Mouse (Mus musculus): ENCODE measurements around the gene Slc25a12.
A peak's percentile ranks its signal among the peaks of the same experiment; 100 is the strongest.

Gene Slc25a12

DNA sequence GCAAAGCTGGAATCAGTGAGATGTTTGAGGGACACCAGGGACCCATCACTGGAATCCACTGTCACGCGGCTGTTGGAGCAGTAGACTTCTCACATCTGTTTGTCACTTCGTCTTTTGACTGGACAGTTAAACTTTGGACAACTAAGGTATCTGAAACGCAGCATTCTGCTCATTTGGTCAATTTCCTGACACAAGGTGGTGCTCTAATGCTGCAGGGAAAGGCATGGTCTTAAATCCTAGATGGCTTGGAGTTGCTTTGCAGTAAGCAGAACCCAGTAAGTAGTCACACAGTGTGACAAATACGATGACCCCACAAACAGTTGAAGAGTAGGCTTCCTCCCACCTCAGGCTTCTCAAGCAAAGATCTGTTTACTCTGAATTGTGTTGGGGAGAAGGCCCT lies 116.7 kb downstream of the Slc25a12 start:
- DNase-seq (ENCODE audit: low read depth, low spot score), result peak; percentile 14

DNA sequence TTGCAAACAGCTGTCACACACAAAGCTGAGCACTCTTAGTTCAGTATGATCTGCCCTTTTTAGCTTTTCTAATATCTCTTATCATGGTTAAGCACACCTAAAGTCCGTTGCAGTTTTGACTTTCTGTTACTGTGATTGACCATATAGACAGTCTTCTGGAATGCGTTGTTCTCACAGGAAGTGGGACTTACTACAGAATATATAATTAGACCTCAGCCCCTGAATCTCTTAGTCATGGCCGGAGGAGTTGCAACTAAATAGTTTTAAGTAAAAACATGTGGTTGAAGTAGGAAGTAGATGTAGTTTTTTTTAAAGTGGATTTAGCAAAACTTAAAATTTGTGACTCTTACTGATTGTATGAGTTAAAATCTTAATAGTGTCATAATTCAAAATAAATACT lies 119.5 kb downstream of the Slc25a12 start:
- no peak for DNase-seq (ENCODE audit: low read depth, low spot score)

DNA sequence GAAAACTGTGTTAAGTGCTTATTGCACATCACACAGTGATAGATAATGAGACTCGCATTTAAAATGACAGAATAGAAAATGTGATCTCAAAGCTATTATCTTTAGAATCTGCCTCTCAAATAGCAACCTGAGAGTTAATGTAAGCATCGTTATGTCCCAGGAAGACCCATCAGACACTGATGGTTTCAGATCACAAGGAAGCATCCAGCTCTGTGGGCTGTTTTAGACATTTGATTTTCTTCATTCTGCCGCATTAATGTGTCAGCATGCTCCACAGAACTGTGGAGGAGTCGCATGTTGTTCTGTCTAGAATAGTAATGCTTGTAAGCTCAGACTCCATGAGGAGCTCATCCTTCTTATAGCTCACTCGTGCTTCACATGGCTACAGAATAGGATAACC lies 121.5 kb downstream of the Slc25a12 start:
- no peak for DNase-seq (ENCODE audit: low read depth, low spot score)

DNA sequence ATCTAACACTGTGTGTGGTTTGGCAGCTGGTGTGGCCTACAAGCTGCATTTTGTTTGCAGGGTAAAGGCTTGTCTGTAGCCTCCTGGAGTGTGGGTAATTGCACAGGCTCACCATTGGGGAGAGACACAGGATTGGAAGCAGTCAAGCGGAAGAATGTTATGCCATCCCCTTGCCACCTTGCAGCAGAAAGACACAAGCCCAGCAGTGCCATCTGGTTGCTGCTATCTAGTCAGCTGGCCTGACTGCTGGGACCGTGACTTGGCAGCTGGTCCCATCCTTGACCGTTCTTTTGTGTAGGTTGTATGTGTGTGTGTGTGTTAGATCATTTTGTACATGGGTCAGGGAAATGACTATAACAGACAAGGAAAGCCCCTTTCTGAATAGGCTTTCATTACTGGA lies 122.1 kb downstream of the Slc25a12 start:
- peak; percentile 24 for DNase-seq (ENCODE audit: low read depth, low spot score)

DNA sequence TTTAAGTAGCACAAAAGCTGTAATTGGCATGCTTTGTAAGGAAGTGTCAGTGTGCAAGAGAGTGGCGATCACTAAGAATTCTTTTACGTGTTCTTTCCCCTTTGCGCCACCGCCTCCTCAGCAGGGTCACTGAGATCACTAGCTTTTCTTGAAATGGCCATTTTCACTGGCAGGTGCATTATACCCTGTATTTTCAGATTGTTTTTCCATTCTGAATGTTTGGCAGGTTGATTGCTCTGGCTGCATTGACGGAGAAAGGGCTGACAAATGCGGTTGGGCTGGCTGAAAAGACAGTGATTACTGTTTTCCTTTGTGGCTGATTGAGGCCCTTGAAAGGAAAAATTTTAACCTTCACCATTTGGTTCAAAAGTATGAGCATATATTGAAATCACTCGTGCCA lies 122.7 kb downstream of the Slc25a12 start:
- no peak for DNase-seq (ENCODE audit: low read depth, low spot score)

DNA sequence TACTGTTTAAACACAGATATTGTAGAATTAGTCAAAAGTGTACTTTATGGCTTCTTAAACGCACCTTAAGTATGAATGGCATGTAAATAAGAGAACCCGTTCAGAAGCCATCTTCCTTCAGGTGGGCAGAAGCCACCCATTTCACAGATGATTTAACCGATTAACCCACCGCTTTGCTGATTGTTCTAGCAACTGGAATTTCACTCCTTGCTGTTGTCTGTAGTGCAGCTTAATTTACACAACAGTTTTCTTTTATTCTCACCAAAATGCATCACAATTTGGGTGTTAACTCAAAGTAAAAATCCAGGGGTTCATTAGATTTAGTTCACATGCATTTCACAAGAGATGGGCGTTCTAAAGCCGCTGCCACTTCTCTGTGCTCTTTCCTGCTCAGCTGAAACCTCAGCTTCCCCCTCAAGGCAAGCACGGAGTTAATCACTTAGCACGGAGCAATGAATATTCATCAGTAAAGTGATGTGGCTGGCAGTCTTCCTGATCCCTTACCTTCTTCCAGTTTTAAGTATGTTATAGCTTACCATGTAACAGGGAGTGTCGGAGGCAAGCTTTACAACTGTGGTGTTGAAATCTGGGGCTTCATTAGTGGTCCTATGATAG lies 124.4 kb downstream of the Slc25a12 start:
- no peak for DNase-seq (ENCODE audit: low read depth, low spot score)

DNA sequence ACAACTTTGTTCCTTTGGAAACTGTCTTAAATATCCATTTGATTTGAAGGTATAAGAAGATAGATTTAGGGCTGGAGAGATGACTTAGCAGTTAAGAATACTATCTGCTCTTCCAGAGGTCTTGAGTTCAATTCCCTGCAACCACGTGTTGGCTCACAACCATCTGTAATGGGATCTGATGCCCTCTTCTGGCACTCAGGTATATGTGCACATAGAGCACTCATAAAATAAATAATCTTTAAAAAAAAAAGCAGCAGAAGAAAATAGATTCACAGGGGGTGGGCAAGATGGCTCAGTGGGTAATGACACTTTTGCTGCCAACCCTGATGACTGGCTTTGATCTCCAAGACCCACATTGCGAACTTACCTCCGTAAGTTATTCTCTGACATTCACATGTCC lies 125.4 kb downstream of the Slc25a12 start:
- no peak for DNase-seq (ENCODE audit: low read depth, low spot score)

DNA sequence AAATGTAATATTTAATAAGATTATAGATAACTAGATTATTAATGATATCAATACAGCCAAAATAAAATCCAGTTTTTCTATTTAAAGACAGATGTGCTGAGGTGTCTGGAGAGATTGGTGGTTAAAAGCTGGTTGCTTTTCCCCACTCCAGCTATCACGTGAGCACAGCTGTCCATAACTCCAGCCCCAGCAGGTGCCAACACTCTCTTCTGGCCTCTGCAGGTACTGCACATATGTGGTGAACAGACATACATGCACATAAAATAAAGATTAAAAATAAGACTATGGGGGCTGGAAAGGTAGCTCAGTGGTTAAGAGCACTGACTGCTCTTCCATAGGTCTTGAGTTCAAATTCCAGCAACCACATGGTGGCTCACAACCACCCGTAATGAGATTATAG lies 126.0 kb downstream of the Slc25a12 start:
- DNase-seq (ENCODE audit: low read depth, low spot score), result no peak

DNA sequence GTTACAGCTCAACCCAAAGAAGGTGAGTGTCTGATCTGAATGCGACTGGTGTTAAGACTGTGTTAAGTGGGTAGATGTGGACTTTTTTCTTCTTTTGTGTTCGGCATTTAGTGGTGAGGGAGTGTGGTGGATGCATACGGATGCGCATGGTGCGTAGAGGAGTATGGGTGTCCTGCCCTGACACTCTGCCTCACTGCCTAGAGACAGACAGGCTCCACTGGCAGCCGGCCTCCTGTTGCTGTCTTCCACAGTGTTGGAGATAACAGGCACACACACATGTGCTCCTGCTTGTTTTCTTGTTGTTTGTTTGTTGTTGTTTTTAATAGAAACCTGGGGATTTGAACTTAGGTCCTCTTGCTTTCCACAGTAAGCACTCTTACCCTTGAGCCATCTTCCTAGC lies 131.5 kb downstream of the Slc25a12 start:
- DNase-seq (ENCODE audit: low read depth, low spot score), result no peak

DNA sequence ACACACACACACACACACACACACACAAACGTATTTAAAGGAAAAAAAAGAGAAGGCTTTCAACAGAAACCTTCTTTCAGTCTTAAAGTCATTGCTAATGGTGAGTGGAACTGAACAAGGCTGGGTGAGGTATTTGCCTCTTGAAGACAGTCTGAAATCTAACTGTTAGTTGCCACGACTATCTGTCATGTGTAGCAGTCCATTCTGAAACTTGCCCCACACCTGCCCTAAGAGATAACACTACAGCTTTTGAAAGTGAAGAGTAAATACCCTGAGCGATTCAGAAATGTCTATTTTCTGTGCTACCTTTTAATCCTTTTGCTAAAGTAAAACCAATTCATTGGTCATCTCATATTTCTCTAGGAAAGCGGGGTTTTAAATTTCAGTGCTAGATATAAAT lies 132.1 kb downstream of the Slc25a12 start:
- DNase-seq (ENCODE audit: low read depth, low spot score), result no peak

DNA sequence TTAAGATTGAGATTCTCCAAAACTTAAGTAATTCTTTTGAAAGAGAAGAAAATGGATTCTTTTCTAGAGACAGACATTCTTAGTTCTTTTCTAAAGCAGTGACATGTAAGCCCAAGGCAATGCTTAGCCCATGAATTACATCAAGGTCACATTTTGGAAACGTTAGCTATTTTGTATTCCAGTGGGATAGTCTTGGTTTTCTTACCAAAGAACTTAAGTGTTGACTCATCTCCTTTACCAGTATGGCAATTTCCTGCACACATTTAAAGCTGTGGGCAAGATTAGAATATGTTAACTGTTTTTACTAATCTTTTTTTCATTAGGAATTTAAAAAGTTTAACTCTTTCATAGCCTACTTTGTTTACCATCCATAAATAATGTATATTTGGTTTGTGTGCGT lies 134.6 kb downstream of the Slc25a12 start:
- DNase-seq (ENCODE audit: low read depth, low spot score), result no peak

DNA sequence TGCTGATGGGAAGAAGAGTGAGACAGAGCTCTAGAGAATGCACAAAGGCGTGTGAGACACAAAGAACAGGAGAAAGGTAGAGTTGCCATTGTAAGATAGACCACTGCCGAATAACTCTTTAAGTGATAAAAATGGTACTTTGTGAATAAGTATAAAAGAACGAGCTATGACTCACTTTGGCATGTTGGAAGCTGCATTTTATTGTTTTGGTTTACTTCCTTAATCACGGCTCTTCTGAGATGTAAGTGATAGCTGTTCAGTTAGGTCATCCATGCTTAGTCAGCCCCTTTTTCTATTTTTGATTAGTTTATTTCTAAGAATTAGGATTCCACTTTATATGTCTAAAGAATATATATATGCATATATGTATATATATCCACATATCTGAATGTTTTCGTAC lies 135.6 kb downstream of the Slc25a12 start:
- DNase-seq (ENCODE audit: low read depth, low spot score), result no peak

DNA sequence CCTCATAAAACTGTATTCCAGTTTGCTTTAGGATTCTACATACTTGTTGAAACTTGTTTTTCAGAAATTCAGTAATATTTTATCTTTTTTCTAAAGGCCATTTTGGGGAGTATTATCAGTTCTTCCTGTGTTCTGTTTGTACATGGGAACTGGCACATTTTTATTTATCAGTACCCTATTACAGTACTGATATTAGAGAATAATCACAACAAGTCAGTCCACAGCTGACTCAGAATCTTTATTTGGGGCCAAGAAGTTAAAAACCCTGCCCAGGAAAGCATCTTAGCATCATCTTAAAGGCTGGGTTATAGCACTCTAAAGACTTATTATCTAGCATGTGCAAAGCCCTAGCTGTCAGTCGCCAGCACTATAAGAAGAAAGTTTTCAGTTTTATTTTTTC lies 137.9 kb downstream of the Slc25a12 start:
- DNase-seq (ENCODE audit: low read depth, low spot score), result no peak

DNA sequence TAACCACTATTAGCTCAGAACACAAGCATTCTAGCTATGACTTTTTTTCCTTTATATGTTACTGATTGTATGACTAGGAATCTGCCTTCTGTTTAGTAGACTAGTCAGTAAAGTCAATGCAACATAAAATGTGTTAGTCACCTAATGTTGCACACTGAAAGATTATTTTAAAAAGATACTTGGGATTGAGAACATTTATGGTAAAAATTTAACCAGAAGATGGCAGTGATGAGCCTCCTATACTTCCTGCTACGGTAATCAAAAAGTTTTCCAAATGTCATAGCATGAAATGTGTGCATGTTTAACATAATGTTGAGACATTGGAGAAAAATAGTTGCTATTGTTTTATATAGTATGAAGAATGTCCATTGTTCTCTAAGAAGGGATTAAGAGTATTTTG lies 140.2 kb downstream of the Slc25a12 start:
- DNase-seq (ENCODE audit: low read depth, low spot score), result no peak
